7 mouse cellular contexts compared by ENCODE assay signal in genomic region chr16:31233167-31233498, GRCm38 (mm10). TPM values are rescaled to one million over a fixed set of nuclear protein-coding genes. Genes with fewer than 3 reads are reported as not detected.
DNase-seq lines count a peak whose midpoint lies in the region; ATAC-seq and TF ChIP-seq lines count a peak whose summit lies in the region.

No protein-coding gene starts in this region.

- no peaks in the 10 kb centered on the region for H3K36me3 ChIP-seq in embryonic facial prominence, embryonic 15.5 days
- no peaks in the 10 kb centered on the region for H3K36me3 ChIP-seq in hindbrain, embryonic 16.5 days (ENCODE audit: control insufficient read depth, insufficient read depth, low read length)
- no peaks in the 10 kb centered on the region for H3K36me3 ChIP-seq in midbrain, embryonic 16.5 days (ENCODE audit: control insufficient read depth, insufficient read depth, low read length)

- TF ChIP-seq CTCF in layer of hippocampus, adult 2 months (conservative IDR thresholded peaks at IDR 0.05) = no peak

- ATAC-seq in embryonic facial prominence, embryonic 15.5 days (ENCODE audit: insufficient number of reproducible peaks, low FRiP score, low TSS enrichment, low read depth) = no peak
- no peak for ATAC-seq in hindbrain, embryonic 16.5 days
- no peak for ATAC-seq in midbrain, embryonic 16.5 days

- H3K27me3 ChIP-seq in embryonic facial prominence, embryonic 15.5 days = no peaks in the 10 kb centered on the region
- H3K27me3 ChIP-seq in hindbrain, embryonic 16.5 days (replicated peaks; ENCODE audit: control insufficient read depth, insufficient read depth, low read length) = no peaks in the 10 kb centered on the region
- no peaks in the 10 kb centered on the region for H3K27me3 ChIP-seq in midbrain, embryonic 16.5 days (ENCODE audit: control insufficient read depth, insufficient read depth, low read depth, low read length)

- no peak for DNase-seq in layer of hippocampus, adult 2 months (ENCODE audit: low spot score in 2 of 2)
- DNase-seq in layer of hippocampus, postnatal 10 days (ENCODE audit: low spot score in 2 of 2) = no peak
- DNase-seq in frontal cortex, postnatal 14 days (ENCODE audit: low spot score in 2 of 2) = no peak
- DNase-seq in urinary bladder, postnatal 36 days (ENCODE audit: low spot score in 2 of 2) = no peak

- no peaks in the 10 kb centered on the region for H3K9me3 ChIP-seq in embryonic facial prominence, embryonic 15.5 days (replicated peaks)
- no peaks in the 10 kb centered on the region for H3K9me3 ChIP-seq in hindbrain, embryonic 16.5 days (ENCODE audit: control insufficient read depth, low read length)
- H3K9me3 ChIP-seq in midbrain, embryonic 16.5 days (replicated peaks; ENCODE audit: control insufficient read depth, low read length, poor library complexity, severe bottlenecking) = no peaks in the 10 kb centered on the region

- H3K27ac ChIP-seq in layer of hippocampus, adult 2 months = peak overlapping the region; percentile 94
- peak overlapping the region; percentile 53; the same call in 1 of the 2 replicates for H3K27ac ChIP-seq in embryonic facial prominence, embryonic 15.5 days (replicated peaks)
- no peak overlapping the region for H3K27ac ChIP-seq in hindbrain, embryonic 16.5 days (ENCODE audit: low read depth, low read length)
- no peak overlapping the region for H3K27ac ChIP-seq in midbrain, embryonic 16.5 days (ENCODE audit: low read length)

- H3K4me1 ChIP-seq in embryonic facial prominence, embryonic 15.5 days = peaks cover 33% of the 10 kb centered on the region
- H3K4me1 ChIP-seq in hindbrain, embryonic 16.5 days (ENCODE audit: control insufficient read depth, insufficient read depth, low read depth, low read length) = peaks cover 4% of the 10 kb centered on the region
- H3K4me1 ChIP-seq in midbrain, embryonic 16.5 days (ENCODE audit: control insufficient read depth, insufficient read depth, low read length) = peaks cover 9% of the 10 kb centered on the region

- H3K4me3 ChIP-seq in layer of hippocampus, adult 2 months = peak overlapping the region; percentile 45; the same call in 1 of the 2 replicates
- H3K4me3 ChIP-seq in embryonic facial prominence, embryonic 15.5 days (replicated peaks) = 0 out of 2 replicates have a peak overlapping the region, but pooled peaks have one; percentile 19
- H3K4me3 ChIP-seq in hindbrain, embryonic 16.5 days (ENCODE audit: low read length) = peak overlapping the region; percentile 16
- H3K4me3 ChIP-seq in midbrain, embryonic 16.5 days (ENCODE audit: low read depth, low read length) = no peak overlapping the region

- 52% methylated on average over 4 of the region's 4 CpGs for WGBS in embryonic facial prominence, embryonic 15.5 days
- 43% methylated on average over 4 of the region's 4 CpGs for WGBS in hindbrain, embryonic 16.5 days
- WGBS in midbrain, embryonic 16.5 days = 48% methylated on average over 4 of the region's 4 CpGs

- peak overlapping the region; percentile 39 for H3K4me2 ChIP-seq in embryonic facial prominence, embryonic 15.5 days (replicated peaks)
- H3K4me2 ChIP-seq in hindbrain, embryonic 16.5 days (ENCODE audit: low read length) = peak overlapping the region; percentile 42
- peak overlapping the region; percentile 43 for H3K4me2 ChIP-seq in midbrain, embryonic 16.5 days (ENCODE audit: low read length)

- no peak overlapping the region for H3K9ac ChIP-seq in embryonic facial prominence, embryonic 15.5 days
- no peak overlapping the region for H3K9ac ChIP-seq in hindbrain, embryonic 16.5 days (ENCODE audit: low read depth, low read length)
- no peak overlapping the region for H3K9ac ChIP-seq in midbrain, embryonic 16.5 days (ENCODE audit: low read depth, low read length)

RNA-seq across cellular contexts. Expression of gene Acap2, which starts 32.1 kb away (rescaled TPM):
- total RNA-seq in layer of hippocampus, adult 2 months (2021) = 100 to 1,000 TPM; 140 to 148 TPM
- total RNA-seq in layer of hippocampus, postnatal 10 days (2021) = 10 to 100 TPM; 77.5 to 81.6 TPM
- 24.0 and 25.3 TPM in 2 replicates for polyA plus RNA-seq in embryonic facial prominence, embryonic 15.5 days (2015; fragmentation: Nextera tagmentation; extraction: Ambion mirVana)
- polyA plus RNA-seq in hindbrain, embryonic 16.5 days (2015; fragmentation: Nextera tagmentation; extraction: Ambion mirVana) = 9.4 and 11.0 TPM in 2 replicates
- polyA plus RNA-seq in midbrain, embryonic 16.5 days (2015; fragmentation: Nextera tagmentation; extraction: Ambion mirVana) = 8.9 and 11.3 TPM in 2 replicates

RNA-seq across cellular contexts. Expression of gene Ppp1r2, which starts 41.9 kb away (rescaled TPM):
- 10 to 100 TPM; 93.3 to 98.1 TPM for total RNA-seq in layer of hippocampus, adult 2 months (2021)
- total RNA-seq in layer of hippocampus, postnatal 10 days (2021) = 10 to 100 TPM; 64.3 to 65.2 TPM
- polyA plus RNA-seq in embryonic facial prominence, embryonic 15.5 days (2015; fragmentation: Nextera tagmentation; extraction: Ambion mirVana) = 90.6 and 92.1 TPM in 2 replicates
- 95.0 and 95.9 TPM in 2 replicates for polyA plus RNA-seq in hindbrain, embryonic 16.5 days (2015; fragmentation: Nextera tagmentation; extraction: Ambion mirVana)
- polyA plus RNA-seq in midbrain, embryonic 16.5 days (2015; fragmentation: Nextera tagmentation; extraction: Ambion mirVana) = 90.3 and 92.0 TPM in 2 replicates

Comparison
In these comparisons a context has a peak if more than half of its experiments do, and no peak if none do; other contexts are left out.
1. H3K27ac ChIP-seq: peak in layer of hippocampus, adult 2 months (single experiment) and embryonic facial prominence, embryonic 15.5 days (single experiment); none in hindbrain, embryonic 16.5 days (single experiment) and midbrain, embryonic 16.5 days (single experiment).
2. Peak in every context shown above with its lines, with median percentiles within 50 percentile points of each other: H3K4me2 ChIP-seq.